Mouse (Mus musculus): ENCODE measurements at regions not wholly inside any gene's neighbourhood (a gene's known extent, or its start where the extent isn't known, plus 50 kb on each side); places are given as distances from the start of the nearest gene placed in this dataset.
"Not testable (repeated sequence)": the region's sequence is repeated elsewhere in the genome, so short reads cannot be mapped to it uniquely, and the experiment has no call there.

GRCm38 (mm10) chr7:138006971-138007370 lies 390.6 kb downstream of the Tcerg1l start:
- DNase-seq (ENCODE audit: low spot score), result no peak

- DNase-seq (ENCODE audit: low spot score), result no peak
These were observed 388.9 kb downstream of the Tcerg1l start for GRCm38 (mm10) chr7:138008601-138009000.

DNA sequence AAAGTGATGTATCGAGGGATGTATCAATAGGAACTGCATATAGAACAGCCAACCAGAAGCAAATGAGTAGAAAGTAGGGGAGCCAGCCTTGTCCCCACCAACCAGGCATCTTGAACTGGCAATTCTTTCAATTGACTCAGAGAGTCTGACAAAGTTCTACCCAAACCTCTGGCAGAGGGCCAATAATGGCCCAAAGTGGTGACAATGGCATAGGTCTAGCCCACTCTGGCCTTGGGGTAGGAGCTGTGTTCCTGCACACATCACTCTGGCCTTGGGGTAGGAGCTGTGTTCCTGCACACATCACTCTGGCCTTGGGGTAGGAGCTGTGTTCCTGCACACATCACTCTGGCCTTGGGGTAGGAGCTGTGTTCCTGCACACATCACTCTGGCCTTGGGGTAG lies 373.5 kb downstream of the Tcerg1l start:
- not testable (repeated sequence) for DNase-seq (ENCODE audit: low spot score)

DNA sequence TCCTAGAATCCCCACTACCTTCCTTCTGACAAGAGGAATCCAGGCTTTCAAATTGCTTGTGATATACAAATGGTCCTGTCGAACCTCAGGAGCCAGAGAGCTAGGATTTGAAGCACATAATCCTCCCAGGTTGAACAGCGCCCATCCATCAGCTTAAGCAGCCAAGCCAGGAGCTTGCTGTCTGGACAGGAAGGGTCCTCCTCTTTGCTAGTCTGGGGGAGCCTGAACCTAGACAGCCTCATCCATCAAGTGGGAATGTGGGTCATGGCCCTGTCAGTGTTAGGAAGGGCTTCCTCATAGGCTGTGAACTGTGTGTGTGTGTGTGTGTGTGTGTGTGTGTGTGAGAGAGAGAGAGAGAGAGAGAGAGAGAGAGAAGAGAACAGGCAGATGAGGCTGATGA lies 345.8 kb downstream of the Tcerg1l start:
- DNase-seq (ENCODE audit: low spot score), result no peak

- DNase-seq (ENCODE audit: low spot score), result no peak
These were observed 342.8 kb downstream of the Tcerg1l start for GRCm38 (mm10) chr7:138054756-138055155.

DNA sequence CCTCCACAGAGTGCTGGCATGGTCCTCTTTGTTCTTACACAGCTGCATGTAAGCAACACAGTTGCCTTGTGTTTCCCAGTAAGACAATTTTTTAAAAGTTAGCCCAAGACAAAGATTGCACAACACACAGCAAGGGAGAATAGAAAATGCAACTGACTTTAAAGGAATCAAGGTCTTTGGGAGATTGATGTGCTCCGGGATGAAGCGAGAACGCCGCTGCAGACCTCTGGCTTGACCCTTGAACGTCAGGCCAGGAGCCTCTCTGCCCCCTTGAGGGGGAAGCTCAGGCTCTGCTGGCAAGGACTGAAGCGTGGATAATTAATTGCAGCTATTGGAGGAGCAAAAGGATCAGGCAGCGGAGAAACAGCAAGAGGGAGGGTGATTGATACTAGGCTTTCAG lies 336.4 kb downstream of the Tcerg1l start:
- DNase-seq (ENCODE audit: low spot score), result no peak

DNA sequence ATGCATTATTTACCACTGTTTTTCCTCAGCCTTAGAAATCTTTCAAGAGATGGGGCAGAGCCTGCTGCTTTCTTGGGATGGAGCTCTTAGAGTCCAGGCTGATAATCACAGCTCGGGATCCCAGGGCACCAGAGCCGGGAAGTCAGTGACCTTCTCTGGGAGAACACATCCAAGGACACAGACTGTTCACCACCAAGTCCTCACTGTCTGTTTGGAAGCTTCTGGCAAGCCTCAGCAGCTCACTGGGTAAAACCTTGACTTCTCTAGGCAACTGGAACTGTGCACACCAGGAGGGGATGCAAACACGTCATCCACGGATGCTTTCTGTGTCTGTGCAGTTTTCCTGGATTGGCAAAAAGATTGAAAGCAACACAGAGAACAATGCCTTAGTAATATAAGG lies 330.6 kb downstream of the Tcerg1l start:
- no peak for DNase-seq (ENCODE audit: low spot score)

GRCm38 (mm10) chr7:138075231-138075630 lies 322.3 kb downstream of the Tcerg1l start:
- no peak for DNase-seq (ENCODE audit: low spot score)

DNA sequence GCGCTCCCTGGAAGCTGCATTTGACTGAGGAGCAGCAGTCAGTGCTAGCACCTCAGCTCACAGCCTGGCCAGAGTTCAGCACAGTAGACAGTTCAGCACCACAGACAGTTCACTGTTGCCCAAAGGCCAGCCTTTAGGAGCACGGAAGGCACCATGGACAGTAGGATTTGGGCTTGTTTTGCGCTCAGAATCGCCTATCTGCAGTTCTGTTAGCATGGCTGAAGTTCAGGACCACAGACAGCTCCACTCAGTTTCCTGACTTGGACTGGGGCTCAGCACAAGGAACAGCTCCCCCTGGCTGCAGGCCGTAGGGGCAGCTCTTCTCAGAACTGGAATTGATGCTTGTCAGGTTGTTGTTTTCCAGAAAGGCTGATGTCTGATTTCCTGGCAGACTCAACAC lies 313.6 kb downstream of the Tcerg1l start:
- DNase-seq (ENCODE audit: low spot score), result peak; percentile 43

- no peak for DNase-seq (ENCODE audit: low spot score)
These were observed 289.9 kb downstream of the Tcerg1l start for GRCm38 (mm10) chr7:138107471-138108210.

DNA sequence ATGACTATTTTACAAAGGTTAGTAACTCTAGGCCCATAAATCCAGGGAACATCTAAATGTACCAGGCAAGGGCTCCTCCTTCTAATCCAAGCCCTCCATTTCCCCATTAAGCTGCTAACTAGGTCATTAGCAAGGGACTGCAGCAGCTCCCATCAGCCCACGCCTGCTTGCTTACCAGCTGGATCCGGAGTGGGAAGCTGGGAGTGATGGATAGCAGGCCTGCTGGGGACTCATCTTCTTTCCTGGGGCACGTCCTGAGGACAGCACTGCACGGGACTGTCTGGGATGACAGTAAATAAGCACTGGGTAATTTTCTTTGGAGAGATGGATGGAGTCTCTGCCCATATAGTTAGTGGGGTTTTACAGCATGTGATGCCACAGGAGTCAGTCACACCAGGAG lies 276.0 kb downstream of the Tcerg1l start:
- no peak for DNase-seq (ENCODE audit: low spot score)

GRCm38 (mm10) chr7:138129701-138130100 lies 267.8 kb downstream of the Tcerg1l start:
- DNase-seq (ENCODE audit: low spot score), result no peak

DNA sequence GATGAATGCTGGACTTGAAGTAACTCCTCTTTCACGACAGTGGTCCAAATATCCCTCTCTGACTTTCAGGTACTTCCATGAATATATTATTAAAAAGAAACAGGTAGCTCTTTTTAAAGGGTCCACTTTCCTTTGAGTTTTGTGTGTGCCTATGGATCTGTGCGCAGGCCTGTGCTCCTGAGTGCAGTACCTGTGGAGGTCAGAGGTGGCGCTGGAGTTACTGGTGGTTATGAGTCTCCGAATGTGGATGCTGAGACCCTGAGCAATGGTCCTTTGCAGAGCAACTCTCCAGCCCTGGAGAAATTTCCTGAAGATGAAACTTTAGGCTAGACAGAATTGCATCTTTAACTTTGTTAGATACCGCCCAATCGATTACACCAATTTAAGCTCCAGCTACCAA lies 264.1 kb downstream of the Tcerg1l start:
- no peak for DNase-seq (ENCODE audit: low spot score)

GRCm38 (mm10) chr7:138137934-138138333 lies 259.6 kb downstream of the Tcerg1l start:
- no peak for DNase-seq (ENCODE audit: low spot score)

- no peak for DNase-seq (ENCODE audit: low spot score)
These were observed 257.8 kb downstream of the Tcerg1l start for GRCm38 (mm10) chr7:138139766-138140165.

DNA sequence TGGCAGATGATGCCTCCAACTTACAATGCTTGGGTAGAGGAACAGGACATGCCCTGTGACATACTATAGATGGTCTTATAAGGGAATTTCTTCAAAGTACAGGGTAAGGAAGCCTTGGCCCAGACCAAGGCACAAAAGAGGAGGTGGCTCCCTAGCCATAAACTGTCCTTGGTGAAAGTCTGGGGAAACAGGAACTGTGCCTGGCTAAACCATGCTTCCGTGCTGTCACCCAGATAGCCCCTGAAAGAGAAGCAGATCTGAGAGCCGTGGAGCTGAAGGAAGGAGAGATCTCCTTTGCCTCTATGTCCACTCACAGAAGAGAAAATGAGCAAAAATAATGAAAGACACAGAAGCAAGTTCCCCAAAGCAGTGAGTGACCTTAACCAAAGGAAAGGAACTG lies 248.0 kb downstream of the Tcerg1l start:
- no peak for DNase-seq (ENCODE audit: low spot score)

DNA sequence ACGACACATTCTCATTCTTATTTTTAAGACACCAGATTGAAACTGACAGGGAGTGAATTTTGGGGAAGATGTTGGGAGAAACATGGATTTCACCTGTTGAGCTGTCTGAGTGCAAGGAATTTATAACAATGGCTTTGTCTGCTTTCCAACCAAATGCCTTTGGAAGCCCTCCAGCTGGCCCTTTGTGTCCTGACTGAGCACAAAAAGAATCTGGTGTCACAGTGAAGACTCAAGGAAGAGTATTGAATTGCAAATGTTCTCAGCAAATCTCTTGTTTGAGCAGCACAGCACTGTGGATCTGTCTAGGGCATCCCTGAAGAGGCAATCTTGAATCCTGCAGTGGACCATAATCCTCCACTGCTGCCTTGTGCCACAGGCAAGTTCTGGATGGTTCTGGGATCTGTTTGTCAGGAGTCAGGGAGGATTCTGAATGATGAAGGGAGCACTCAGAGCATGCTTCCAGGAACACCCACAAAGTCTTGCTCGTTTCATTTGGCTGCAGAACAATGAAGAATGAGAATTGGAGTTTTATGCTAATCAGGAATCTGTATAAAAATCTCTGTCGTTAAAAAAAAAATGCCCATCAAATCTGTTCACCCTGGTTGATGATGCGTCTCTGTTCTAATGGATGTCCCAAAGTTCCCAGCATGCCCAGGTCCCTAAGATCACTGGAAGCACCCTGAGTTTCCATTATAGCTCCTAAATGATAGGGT lies 243.9 kb downstream of the Tcerg1l start:
- DNase-seq (ENCODE audit: low spot score), result no peak
